Mouse (Mus musculus) cerebellum, adult 2 months (tissue): Measurements from ENCODE around the gene Washc4. TPM values are rescaled to one million over a fixed set of nuclear protein-coding genes. Genes with fewer than 3 reads are reported as not detected.
A peak's percentile ranks its signal among the peaks of the same experiment; 100 is the strongest.

Experiments
- DNase-seq, 2 experiments: peaks; one replicate each; pipeline ENCODE4 v3.0.0; 2021
- H3K27ac ChIP-seq: fragments of 200-500 bp; 2 replicates; pipeline ENCODE4 v1.5.1; 2012; ENCODE audit warnings: low read length, control low read depth, inconsistent platforms; ENCODE audit not compliant: insufficient read depth
- H3K27me3 ChIP-seq: fragments of 200-500 bp; 2 replicates; pipeline ENCODE4 v1.6.1; 2012; ENCODE audit warnings: inconsistent platforms, mild to moderate bottlenecking, low read length, moderate library complexity; ENCODE audit not compliant: control insufficient read depth, insufficient read depth
- H3K4me1 ChIP-seq: fragments of 200-500 bp; 2 replicates; pipeline ENCODE4 v1.6.1; 2011; ENCODE audit warnings: low read length; ENCODE audit not compliant: control insufficient read depth, insufficient read depth
- H3K4me3 ChIP-seq: fragments of 200-500 bp; replicated peaks from 2 replicates; pipeline ENCODE3; 2011; ENCODE audit warnings: mild to moderate bottlenecking, low read depth, low read length, control low read depth; ENCODE audit not compliant: insufficient read depth
- CTCF ChIP-seq: fragments of 200-500 bp; IDR thresholded peaks from 2 replicates; pipeline ENCODE4 v1.5.1; 2011; ENCODE audit warnings: low read depth, mild to moderate bottlenecking, control low read depth, low read length, moderate library complexity, borderline replicate concordance; ENCODE audit not compliant: insufficient read depth
- POLR2A ChIP-seq: fragments of 200-500 bp; IDR thresholded peaks from 2 replicates; pipeline ENCODE4 v1.6.1; 2011; ENCODE audit warnings: low read length, control low read depth, borderline replicate concordance; ENCODE audit not compliant: insufficient read depth
- WGBS: fragments of 180-500 bp; shearing (Covaris S2); methylation state at CpG from one replicate; pipeline ENCODE4 v1.1.7; 2018; 5-methylcytosine and 5-hydroxymethylcytosine counted together
- polyA plus RNA-seq: library from polyadenylated mRNA; depleted of rRNA; stranded (reverse); fragments of >200 nt; gene quantifications from 2 replicates; pipeline ENCODE4 v1.2.3, GENCODE M21; 2012

The Washc4 gene
- polyA plus RNA-seq, 1 experiment: 18.6 TPM

DNA sequence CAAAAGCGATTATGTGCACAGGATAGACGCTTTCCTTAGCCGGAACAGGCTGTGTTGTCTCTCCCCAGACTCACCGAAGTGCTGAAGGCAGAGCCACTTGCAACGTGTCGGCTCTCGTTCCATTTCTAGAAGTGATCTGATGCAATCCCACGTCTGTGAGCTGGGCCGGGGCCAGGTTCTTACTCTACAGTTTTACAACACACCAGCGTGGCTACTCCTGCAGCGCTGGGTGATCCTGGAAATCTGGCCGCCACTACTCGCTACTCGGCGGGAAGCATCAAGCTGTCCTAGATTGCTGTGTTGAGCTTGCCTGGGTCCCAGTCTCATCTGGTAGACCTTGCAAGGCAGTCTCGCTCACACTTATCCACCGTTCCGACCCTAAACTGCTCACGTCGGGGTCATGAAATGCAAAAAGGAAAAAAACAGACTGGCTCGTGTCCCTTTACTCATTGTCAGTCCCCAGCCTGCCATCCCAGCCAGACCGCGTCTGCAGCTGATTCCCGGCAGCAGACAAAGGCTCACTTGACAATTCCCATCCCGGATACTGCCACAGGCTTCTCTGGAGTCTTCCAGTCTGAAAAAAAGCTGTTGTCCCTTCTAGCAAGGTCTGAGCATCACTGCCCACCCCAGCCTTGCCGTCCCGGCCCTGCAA is 10.2 kb upstream of the Washc4 start:
- H3K27ac ChIP-seq: peak overlapping the region; percentile 11; the same call in 1 of the 2 replicates
- TF ChIP-seq CTCF: no peak
- no peak for TF ChIP-seq POLR2A
- H3K4me3 ChIP-seq: peak overlapping the region; percentile 84
- DNase-seq: peak; percentile 64 to 66
- WGBS: under 1% methylated on average over 27 of the region's 27 CpGs
- no peaks in the 10 kb centered on the region for H3K27me3 ChIP-seq
- no peaks in the 10 kb centered on the region for H3K4me1 ChIP-seq

DNA sequence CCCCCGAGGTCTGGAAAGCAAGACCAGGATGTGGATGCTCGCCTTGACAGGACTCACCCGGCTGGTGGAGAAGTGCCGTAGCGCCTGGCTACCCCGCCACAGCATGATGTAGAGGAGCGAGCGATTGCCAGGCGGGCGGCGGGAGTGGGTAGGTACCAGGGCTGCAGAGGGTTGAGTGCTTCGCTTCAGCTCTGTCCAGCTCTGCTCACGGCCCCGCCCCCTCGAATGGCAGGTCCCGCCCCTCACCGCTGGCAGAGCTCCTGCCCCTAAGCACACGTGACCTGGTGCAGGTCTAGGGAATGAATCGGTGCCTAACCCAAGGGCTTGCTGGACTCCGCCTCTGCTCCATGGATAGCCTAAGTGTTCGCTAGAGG is 9.7 kb upstream of the Washc4 start, which contains the start of gene Aldh1l2:
TSS of gene Aldh1l2 (minus strand) at position 231 of the 374 bp plus-strand sequence.
- H3K4me3 ChIP-seq: peak within 1 kb of the TSS; percentile 84
- H3K27ac ChIP-seq: peak within 1 kb of the TSS; percentile 11; the same call in 1 of the 2 replicates
- DNase-seq: peak; percentile 81 to 86
- under 1% methylated on average over 21 of the region's 21 CpGs for WGBS
- no peaks in the 10 kb centered on the region for H3K27me3 ChIP-seq
- no peaks in the 10 kb centered on the region for H3K4me1 ChIP-seq
- TF ChIP-seq CTCF (no peak), POLR2A (no peak)

DNA sequence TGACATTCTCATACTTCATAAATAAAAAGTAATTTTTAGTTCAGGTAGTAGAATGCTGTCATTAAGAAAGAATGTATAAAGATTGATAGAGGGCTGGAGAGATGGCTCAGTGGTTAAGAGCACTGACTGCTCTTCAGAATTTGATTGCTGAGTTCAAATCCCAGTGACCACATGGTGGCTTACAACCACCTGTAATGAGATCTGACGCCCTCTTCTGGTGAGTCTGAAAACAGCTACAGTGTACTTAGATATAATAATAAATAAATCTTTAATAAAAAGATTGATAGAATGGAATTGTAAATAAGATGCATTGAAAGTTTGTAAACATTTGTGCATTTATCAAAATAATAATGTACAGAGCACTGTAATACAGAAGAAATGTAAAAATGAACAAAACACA is 7.1 kb upstream of the Washc4 start:
- H3K4me1 ChIP-seq: no peaks in the 10 kb centered on the region
- no peak overlapping the region for H3K4me3 ChIP-seq
- H3K27me3 ChIP-seq: no peaks in the 10 kb centered on the region
- no peak for DNase-seq
- H3K27ac ChIP-seq: no peak overlapping the region
- WGBS: 11% methylated on average over 1 of the region's 1 CpGs
- TF ChIP-seq CTCF: no peak
- no peak for TF ChIP-seq POLR2A

GRCm38 (mm10) chr10:83539311-83539980 is 4.1 kb upstream of the Washc4 start:
- TF ChIP-seq POLR2A (no peak), CTCF (no peak)
- 83% methylated on average over 6 of the region's 6 CpGs for WGBS
- H3K27ac ChIP-seq: no peak overlapping the region
- DNase-seq: no peak
- H3K27me3 ChIP-seq: no peaks in the 10 kb centered on the region
- H3K4me1 ChIP-seq: peaks cover 3% of the 10 kb centered on the region; the same call in 1 of the 2 replicates
- H3K4me3 ChIP-seq: no peak overlapping the region

- H3K4me3 ChIP-seq: no peak overlapping the region
- 65% methylated on average over 3 of the region's 3 CpGs for WGBS
- peaks cover 3% of the 10 kb centered on the region; the same call in 1 of the 2 replicates for H3K4me1 ChIP-seq
- TF ChIP-seq POLR2A (no peak), CTCF (no peak)
- no peak for DNase-seq
- H3K27me3 ChIP-seq: no peaks in the 10 kb centered on the region
- no peak overlapping the region for H3K27ac ChIP-seq
These were observed 3.5 kb upstream of the Washc4 start for GRCm38 (mm10) chr10:83540092-83540491.

DNA sequence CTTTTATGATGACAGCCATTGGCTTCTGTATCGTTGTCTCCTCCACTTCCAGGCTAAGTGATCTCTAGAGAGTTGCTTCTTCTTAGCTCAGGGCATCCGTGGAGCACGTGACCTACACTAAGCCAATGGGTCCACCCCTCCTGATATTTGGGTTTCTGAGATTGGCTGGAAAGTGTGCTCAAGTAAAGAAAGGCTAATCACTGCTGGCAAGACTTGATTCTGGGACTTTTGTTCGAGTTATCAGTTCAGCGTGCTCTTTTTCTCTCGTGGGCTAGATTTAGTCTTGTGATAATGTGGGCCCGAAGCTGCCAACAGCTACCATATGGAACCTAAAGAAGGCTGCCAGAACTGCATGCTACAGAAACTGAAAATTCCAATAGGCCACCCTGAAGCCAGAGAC is 1.3 kb upstream of the Washc4 start:
- no peak overlapping the region; the same call in 1 of the 2 replicates for H3K27ac ChIP-seq
- no peaks in the 10 kb centered on the region for H3K27me3 ChIP-seq
- 15% methylated on average over 7 of the region's 7 CpGs for WGBS
- H3K4me1 ChIP-seq: peaks cover 3% of the 10 kb centered on the region; the same call in 1 of the 2 replicates
- no peak overlapping the region for H3K4me3 ChIP-seq
- peak; percentile 29 to 65 for DNase-seq
- no peak for TF ChIP-seq CTCF
- no peak for TF ChIP-seq POLR2A

GRCm38 (mm10) chr10:83544103-83544479 is 539 bp downstream of the Washc4 start:
- DNase-seq: no peak
- WGBS: under 1% methylated on average over 39 of the region's 41 CpGs
- TF ChIP-seq CTCF: no peak
- TF ChIP-seq POLR2A: no peak
- Histone ChIP-seq H3K27ac (peak overlapping the region; percentile 59; the same call in 1 of the 2 replicates), H3K4me3 (peak overlapping the region; percentile 71), H3K27me3 (no peaks in the 10 kb centered on the region), H3K4me1 (peaks cover 3% of the 10 kb centered on the region; the same call in 1 of the 2 replicates)
